Mouse (Mus musculus) E14TG2a.4 (cell line): ENCODE measurements around the gene Hck.

Experiments
- H3K27me3 ChIP-seq: 2 replicates; pipeline ENCODE4 v1.6.1; 2014; ENCODE audit warnings: low read length, control low read depth; ENCODE audit not compliant: insufficient read depth
- H3K36me3 ChIP-seq: 2 replicates; pipeline ENCODE4 v1.6.1; 2014; ENCODE audit warnings: low read length, control low read depth; ENCODE audit not compliant: insufficient read depth
- H3K4me1 ChIP-seq: replicated peaks from 2 replicates; pipeline ENCODE4 v1.6.1; 2014; ENCODE audit warnings: low read depth, low read length, control low read depth
- H3K4me3 ChIP-seq: replicated peaks from 2 replicates; pipeline ENCODE4 v1.5.1; 2014; ENCODE audit warnings: mild to moderate bottlenecking, low read length
- H3K9me3 ChIP-seq: 2 replicates; pipeline ENCODE4 v1.6.1; 2014; ENCODE audit warnings: low read length, control low read depth
- CTCF ChIP-seq: conservative IDR thresholded peaks from 2 replicates; pipeline ENCODE4 v1.5.1; 2014; ENCODE audit warnings: low read length
- NANOG ChIP-seq: IDR thresholded peaks from 2 replicates; pipeline ENCODE4 v1.6.1; 2014; ENCODE audit warnings: borderline replicate concordance, low read length, mixed read lengths
- POU5F1 ChIP-seq: IDR thresholded peaks from 2 replicates; pipeline ENCODE4 v1.6.1; 2014; ENCODE audit warnings: low read length, borderline replicate concordance

Hck gene

GRCm38 (mm10) chr2:153131019-153131418 is 22.8 kb downstream of the Hck start:
- TF ChIP-seq POU5F1 = no peak
- TF ChIP-seq CTCF = peak; percentile 36
- no peak for TF ChIP-seq NANOG
- Histone ChIP-seq H3K27me3 (no peaks in the 10 kb centered on the region), H3K36me3 (peaks cover 99% of the 10 kb centered on the region), H3K9me3 (no peaks in the 10 kb centered on the region), H3K4me1 (0 out of 2 replicates have a peak, but pooled peaks cover 11% of the 10 kb centered on the region), H3K4me3 (no peak overlapping the region)

GRCm38 (mm10) chr2:153134237-153134636 is 26.0 kb downstream of the Hck start:
- Histone ChIP-seq H3K4me3 (no peak overlapping the region), H3K9me3 (no peaks in the 10 kb centered on the region), H3K4me1 (peaks cover 9% of the 10 kb centered on the region), H3K36me3 (peaks cover 99% of the 10 kb centered on the region), H3K27me3 (no peaks in the 10 kb centered on the region)
- TF ChIP-seq CTCF = no peak; the same call in 1 of the 2 replicates
- no peak for TF ChIP-seq POU5F1
- TF ChIP-seq NANOG = no peak

DNA sequence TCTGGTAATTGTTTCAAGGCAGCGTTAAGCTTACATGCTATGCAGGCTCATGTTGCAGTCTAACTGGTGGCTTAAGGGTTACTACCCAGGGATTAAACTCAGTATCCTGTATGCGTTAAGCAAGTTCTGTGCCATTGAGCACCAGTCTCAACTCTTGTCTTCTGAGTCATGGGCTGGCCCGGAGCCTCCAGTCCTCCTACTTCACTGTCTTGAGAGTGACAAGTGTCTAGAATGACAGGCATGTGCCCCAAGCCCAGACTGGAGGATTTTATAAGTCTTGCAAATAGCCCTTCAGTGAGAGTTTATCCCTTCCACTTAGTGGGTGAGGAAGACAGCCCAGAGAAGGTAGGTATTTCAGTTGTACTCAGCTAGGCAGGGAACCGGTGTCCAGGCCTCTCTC is 27.9 kb downstream of the Hck start:
- TF ChIP-seq CTCF (no peak), POU5F1 (no peak), NANOG (no peak)
- no peak overlapping the region for H3K4me3 ChIP-seq
- H3K4me1 ChIP-seq = peaks cover 17% of the 10 kb centered on the region
- H3K9me3 ChIP-seq = no peaks in the 10 kb centered on the region
- no peaks in the 10 kb centered on the region for H3K27me3 ChIP-seq
- peaks cover 96% of the 10 kb centered on the region for H3K36me3 ChIP-seq

DNA sequence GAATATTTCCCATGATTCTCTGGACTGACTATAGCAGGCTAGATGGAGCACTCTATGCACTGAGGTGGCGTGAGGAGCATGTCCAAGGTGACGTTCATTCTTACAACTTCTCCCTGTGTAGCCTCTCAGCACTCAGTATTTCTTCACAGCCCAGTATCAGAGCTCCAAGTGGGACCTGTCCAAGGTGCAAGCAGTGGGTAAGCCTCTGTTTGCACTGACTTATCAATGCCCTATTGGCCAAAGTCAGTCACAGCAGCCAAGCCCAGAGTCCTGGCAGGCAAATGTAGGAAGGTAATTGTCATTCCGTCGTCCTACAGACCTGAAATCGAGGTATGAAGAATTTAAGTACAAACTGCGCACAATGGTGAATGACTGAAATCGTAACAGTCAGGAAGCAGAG is 30.9 kb downstream of the Hck start:
- Histone ChIP-seq H3K9me3 (no peaks in the 10 kb centered on the region), H3K4me1 (peaks cover 17% of the 10 kb centered on the region), H3K36me3 (peaks cover 92% of the 10 kb centered on the region), H3K4me3 (no peak overlapping the region), H3K27me3 (no peaks in the 10 kb centered on the region)
- TF ChIP-seq CTCF = no peak; the same call in 1 of the 2 replicates
- no peak for TF ChIP-seq NANOG
- no peak for TF ChIP-seq POU5F1

DNA sequence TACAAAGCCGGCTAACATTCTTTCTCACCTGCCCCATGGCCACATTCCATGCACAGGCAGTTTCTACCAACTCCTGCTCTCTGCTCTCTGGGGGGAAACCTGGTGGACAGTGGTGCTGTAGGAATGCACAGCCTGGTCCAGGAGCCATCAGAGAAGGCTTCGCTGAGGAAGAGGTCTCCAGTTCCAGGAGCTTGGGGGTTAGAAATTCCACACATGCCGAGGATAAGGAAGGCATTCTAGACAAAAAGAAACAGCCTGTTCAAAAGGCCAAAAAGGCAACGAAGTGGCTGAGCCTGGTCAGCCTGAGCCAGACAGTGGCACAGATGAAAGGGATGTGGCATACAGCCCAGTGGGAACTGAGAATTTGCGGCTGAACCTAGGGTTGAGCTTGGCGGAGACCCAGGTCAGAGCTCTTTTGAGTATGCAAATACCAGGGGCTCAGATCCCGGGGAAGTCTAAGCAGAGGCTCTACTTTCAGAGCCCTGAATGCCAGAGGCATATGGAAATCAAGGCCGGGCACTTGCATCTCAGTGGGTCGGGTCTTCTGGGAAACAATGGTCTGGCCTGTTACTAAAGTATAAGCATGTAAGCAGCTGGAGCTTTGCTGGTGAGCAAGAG is 31.8 kb downstream of the Hck start:
- Histone ChIP-seq H3K27me3 (no peaks in the 10 kb centered on the region), H3K4me3 (no peak overlapping the region), H3K36me3 (peaks cover 92% of the 10 kb centered on the region), H3K9me3 (no peaks in the 10 kb centered on the region), H3K4me1 (peaks cover 17% of the 10 kb centered on the region)
- TF ChIP-seq POU5F1 (no peak), NANOG (no peak), CTCF (no peak)

DNA sequence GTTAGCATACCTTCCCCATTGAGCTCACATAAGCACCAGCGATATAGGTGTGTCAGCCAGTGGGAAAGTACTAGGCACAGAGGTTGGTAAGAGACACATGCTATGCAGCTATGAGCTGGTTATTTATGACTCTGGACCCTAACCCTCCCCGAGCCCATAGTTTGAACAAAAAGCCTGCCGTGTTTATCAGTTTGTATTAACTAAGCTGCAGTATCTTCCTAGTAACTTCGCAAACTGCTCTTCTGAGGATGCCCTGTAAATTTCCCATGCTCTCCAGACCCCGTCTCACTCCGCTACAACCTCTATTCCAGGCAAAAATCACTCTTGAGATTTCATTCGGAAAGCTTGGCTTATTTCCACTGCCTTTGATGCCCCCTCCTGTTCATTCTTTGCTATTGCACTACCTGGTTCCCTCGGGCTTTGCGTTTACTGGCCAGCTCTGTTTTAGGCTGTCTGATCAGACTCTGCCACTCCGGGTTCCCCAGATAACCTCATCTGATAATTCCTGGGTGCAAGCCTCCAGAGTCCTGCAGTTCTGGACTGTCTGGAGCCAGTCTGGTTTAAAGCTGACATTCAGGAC is 34.4 kb downstream of the Hck start:
- H3K4me3 ChIP-seq = no peak overlapping the region
- peaks cover 90% of the 10 kb centered on the region for H3K36me3 ChIP-seq
- TF ChIP-seq CTCF (peak; percentile 94), NANOG (no peak)
- H3K9me3 ChIP-seq = no peaks in the 10 kb centered on the region
- H3K27me3 ChIP-seq = no peaks in the 10 kb centered on the region
- H3K4me1 ChIP-seq = peaks cover 17% of the 10 kb centered on the region

DNA sequence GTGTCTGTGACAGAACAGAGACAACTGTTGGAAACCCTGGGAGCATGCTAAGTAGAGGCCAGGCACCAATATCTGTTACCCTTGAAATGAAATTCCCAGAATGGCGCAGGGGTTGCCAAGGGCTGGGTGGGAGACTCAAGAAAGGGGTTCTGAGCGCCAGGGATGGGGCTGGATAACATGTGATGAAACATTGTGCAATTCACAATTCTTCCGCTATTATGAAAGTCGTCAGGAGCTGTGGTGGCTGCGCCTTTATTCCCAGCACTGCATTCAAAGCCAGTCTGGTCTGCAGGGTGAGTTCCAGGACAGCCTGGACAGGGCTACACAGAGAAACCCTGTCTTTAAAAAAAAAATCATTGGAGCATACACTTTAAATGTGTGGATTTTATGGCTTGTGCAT is 37.1 kb downstream of the Hck start:
- H3K4me1 ChIP-seq = peaks cover 3% of the 10 kb centered on the region
- TF ChIP-seq NANOG (no peak), POU5F1 (no peak), CTCF (no peak)
- H3K9me3 ChIP-seq = no peaks in the 10 kb centered on the region
- no peaks in the 10 kb centered on the region for H3K27me3 ChIP-seq
- peaks cover 87% of the 10 kb centered on the region for H3K36me3 ChIP-seq
- no peak overlapping the region for H3K4me3 ChIP-seq

DNA sequence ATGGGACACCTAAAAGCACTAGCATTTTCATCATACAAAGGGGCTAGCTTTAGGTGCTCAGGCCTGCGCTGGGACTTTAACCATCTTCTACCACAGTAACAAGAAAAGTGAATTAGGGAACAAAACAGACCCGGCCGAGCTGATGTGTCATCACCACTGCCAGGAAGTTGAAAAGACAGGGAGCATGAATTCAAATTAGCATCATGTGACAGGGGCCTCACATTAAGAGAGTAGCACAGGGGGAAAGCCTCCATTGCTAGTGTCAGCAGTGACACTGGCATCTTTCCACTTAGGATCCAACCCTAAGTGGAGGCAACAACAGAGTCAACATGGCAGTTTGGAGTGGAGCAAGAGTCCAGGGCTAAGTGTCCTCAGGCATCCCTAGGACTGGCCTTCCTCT is 39.0 kb downstream of the Hck start:
- TF ChIP-seq POU5F1 = no peak
- TF ChIP-seq CTCF = no peak
- no peak for TF ChIP-seq NANOG
- Histone ChIP-seq H3K36me3 (peaks cover 93% of the 10 kb centered on the region), H3K27me3 (no peaks in the 10 kb centered on the region), H3K9me3 (no peaks in the 10 kb centered on the region), H3K4me3 (no peak overlapping the region), H3K4me1 (no peaks in the 10 kb centered on the region)

GRCm38 (mm10) chr2:153147715-153148114 is 39.4 kb downstream of the Hck start:
- Histone ChIP-seq H3K36me3 (peaks cover 93% of the 10 kb centered on the region), H3K27me3 (no peaks in the 10 kb centered on the region), H3K4me1 (no peaks in the 10 kb centered on the region), H3K9me3 (no peaks in the 10 kb centered on the region), H3K4me3 (no peak overlapping the region)
- no peak for TF ChIP-seq NANOG
- peak; percentile 77 for TF ChIP-seq CTCF
